Mouse (Mus musculus) embryonic fibroblast, embryonic 13.5 days (primary cell): ENCODE results near the gene Smarcd3. TPM values are rescaled to one million over a fixed set of nuclear protein-coding genes. Genes with fewer than 3 reads are reported as not detected.

Experiments
- H3K27ac ChIP-seq: 2 replicates; pipeline ENCODE4 v1.5.1; 2012; ENCODE audit warnings: low read length, control low read depth, inconsistent platforms; ENCODE audit not compliant: insufficient read depth
- H3K4me1 ChIP-seq: 2 replicates; pipeline ENCODE4 v1.6.1; 2011; ENCODE audit warnings: low read length; ENCODE audit not compliant: control insufficient read depth, insufficient read depth
- H3K4me3 ChIP-seq: 2 replicates; pipeline ENCODE4 v1.5.1; 2011; ENCODE audit warnings: mild to moderate bottlenecking, control low read depth, low read length; ENCODE audit not compliant: insufficient read depth
- CTCF ChIP-seq: IDR thresholded peaks from 2 replicates; pipeline ENCODE4 v1.5.1; 2011; ENCODE audit warnings: mild to moderate bottlenecking, control low read depth, low read length, moderate library complexity, borderline replicate concordance; ENCODE audit not compliant: insufficient read depth
- POLR2A ChIP-seq: IDR thresholded peaks from 2 replicates; pipeline ENCODE4 v1.6.1; 2011; ENCODE audit warnings: low read depth, mild to moderate bottlenecking, control low read depth, low read length, moderate library complexity
- polyA plus RNA-seq: library from polyadenylated mRNA; stranded (reverse); fragments of >200 nt; gene quantifications from 2 replicates; pipeline ENCODE4 v1.2.4, GENCODE M21; 2011; ENCODE audit warnings: low read depth; ENCODE audit not compliant: missing spikeins, insufficient read length

Smarcd3 gene
- 22.9 and 27.8 TPM in 2 replicates for polyA plus RNA-seq

DNA sequence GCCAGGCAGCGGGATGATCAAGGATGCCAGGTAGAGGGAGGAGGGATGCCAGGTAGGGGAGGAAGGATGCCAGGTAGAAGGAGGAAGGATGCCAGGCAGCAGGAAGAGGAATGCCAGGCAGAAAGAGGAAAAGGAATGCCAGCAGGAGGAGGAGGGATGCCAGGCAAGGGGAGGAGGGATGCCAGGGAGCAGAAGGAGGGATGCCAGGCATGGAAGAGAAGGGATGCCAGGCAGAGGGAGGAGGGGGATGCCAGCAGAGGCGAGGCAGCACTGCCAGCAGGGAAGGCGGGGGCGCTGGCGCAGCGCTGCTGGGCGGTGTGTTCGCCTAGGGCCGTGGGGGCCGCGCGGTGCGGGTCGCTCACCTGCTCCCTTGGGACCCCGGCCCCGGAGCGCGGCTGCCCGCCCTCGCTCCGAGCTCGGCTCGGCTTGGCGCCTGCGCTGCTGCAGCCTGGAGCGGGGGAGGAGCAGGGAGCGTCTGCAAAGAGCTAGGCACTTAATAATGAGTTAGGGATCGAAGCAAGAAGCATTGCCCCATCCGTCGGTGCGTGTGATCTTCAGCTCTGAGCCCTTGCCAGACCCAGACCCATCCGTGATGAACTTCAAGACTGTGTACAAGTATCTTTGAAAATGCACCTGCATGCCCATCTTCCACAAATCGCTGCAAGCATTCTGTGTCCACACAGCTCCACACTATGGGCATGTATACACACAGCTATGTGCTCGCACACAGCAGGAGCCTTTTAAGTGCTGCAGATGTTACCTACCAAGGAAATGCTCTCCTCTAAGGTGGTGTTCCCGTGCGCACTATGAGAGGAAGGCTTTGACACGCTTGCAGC lies at the start of gene Smarcd3:
TSS of gene Smarcd3 (minus strand) at position 426 of the 836 bp plus-strand sequence.
- no peak within 1 kb of the TSS for H3K27ac ChIP-seq
- TF ChIP-seq POLR2A (no peak), CTCF (no peak)
- H3K4me3 ChIP-seq, result peak within 1 kb of the TSS; percentile 24
- no peaks in the 10 kb centered on the region for H3K4me1 ChIP-seq

GRCm38 (mm10) chr5:24661457-24661856 lies 37.2 kb upstream of the Smarcd3 start:
- Histone ChIP-seq H3K27ac (no peak overlapping the region), H3K4me1 (no peaks in the 10 kb centered on the region), H3K4me3 (no peak overlapping the region)
- no peak for TF ChIP-seq CTCF
- TF ChIP-seq POLR2A, result no peak

DNA sequence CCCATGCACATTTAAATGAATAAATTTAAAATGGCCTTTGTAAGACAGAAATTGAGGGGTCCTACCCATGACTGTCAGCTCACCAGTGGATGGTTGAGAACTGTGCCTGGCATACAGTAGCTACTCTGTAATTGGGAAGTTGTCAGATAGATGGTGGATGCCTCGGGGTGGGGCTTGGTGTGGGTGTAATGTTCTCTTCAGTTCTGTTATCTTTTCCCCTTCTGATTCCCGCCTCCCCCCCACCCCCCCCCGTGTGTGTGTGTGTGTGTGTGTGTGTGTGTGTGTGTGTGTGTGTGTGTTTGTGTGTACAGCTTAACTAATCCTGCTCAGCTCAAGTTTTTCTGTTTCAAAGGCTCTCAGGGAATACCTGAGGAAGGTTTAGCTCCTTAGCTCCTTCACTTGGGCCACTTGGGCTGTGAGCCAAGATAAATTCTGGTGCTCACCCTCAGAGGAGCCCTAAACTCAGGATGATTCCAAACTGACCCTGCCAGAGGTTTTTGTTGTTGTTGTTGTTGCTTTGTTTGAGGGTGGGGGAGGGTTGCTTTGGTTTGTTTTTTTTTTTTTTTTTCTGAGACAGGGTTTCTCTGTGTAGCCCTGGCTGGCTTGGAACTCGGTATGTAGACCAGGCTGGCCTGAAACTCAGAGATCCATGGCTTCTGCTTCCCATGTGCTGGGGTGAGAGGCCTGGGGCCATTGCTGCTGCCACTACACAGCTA lies 35.7 kb upstream of the Smarcd3 start:
- H3K4me1 ChIP-seq, result no peaks in the 10 kb centered on the region
- no peak overlapping the region for H3K27ac ChIP-seq
- H3K4me3 ChIP-seq, result no peak overlapping the region
- TF ChIP-seq POLR2A (no peak), CTCF (no peak)

- H3K27ac ChIP-seq, result no peak overlapping the region
- H3K4me1 ChIP-seq, result no peaks in the 10 kb centered on the region
- no peak overlapping the region for H3K4me3 ChIP-seq
- no peak for TF ChIP-seq CTCF
- no peak for TF ChIP-seq POLR2A
Measured at GRCm38 (mm10) chr5:24657113-24657512, 32.9 kb upstream of the Smarcd3 start.

DNA sequence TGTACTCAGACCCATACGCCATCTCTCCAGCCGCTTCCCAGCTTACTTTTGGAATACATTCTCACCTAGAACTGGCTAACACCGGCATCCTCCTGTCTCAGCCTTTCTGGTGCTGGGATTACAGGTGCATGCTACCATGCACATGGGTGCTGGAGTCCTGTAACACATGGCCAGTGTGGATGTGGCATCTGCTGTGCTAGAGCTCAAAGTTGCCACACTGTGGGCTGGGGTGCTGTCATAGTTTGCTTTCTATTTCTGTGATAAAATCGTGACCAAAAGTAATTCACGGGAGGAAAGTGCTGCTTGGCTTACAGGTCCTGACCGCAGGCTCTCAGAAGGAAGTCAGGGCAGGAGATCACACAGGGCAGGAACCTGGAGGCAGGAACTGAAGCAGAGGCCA lies 30.3 kb upstream of the Smarcd3 start:
- no peak overlapping the region for H3K27ac ChIP-seq
- H3K4me3 ChIP-seq, result no peak overlapping the region
- no peak for TF ChIP-seq POLR2A
- no peak for TF ChIP-seq CTCF
- H3K4me1 ChIP-seq, result no peaks in the 10 kb centered on the region

GRCm38 (mm10) chr5:24652780-24653179 lies 28.6 kb upstream of the Smarcd3 start:
- TF ChIP-seq POLR2A, result no peak
- no peak for TF ChIP-seq CTCF
- no peak overlapping the region for H3K4me3 ChIP-seq
- H3K27ac ChIP-seq, result no peak overlapping the region
- no peaks in the 10 kb centered on the region for H3K4me1 ChIP-seq

DNA sequence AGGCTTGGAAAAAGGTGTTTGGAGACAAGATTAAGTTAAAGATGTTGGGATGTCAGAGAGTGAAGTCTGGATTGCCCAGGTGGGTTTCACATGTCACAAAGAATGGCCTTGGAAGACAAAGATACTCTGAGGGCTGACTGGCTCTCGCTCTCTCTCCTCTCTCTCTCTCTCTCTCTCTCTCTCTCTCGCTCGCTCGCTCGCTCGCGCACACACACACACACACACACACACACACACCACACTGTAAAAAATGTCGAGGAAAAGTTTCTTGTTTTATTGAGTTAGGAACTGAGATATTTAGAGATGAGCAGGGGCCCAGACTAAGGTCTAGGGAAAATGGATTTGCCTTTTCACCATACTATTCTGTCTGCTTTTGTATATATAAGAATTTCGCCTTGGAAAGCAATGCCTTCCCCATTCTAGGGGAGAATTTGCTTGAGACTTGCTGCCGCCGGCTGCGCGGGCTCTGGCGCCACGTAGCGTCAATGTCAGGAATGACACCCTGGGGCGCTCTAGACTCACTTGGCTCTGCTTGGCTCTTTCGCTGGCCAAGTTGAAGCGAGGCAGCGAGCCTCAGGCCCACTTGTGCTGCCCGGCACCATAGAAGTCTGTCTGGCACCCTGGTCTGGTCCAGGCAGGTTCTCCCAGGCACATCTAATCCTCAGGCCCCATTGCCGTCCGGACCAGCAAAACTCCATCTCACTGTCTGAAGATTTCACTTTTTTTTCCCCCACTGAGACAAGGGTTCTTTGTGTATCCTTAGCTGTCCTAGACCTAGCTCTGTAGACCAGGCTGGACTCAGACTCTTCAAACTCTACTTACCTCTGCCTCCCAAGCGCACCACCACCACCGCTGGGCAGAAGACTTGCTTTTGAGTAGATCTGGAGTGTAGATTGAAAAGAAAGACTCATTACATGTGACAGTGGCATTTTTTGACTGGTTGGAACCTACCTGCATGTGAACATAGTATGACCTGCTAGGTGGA lies 27.8 kb upstream of the Smarcd3 start:
- H3K27ac ChIP-seq, result no peak overlapping the region
- H3K4me3 ChIP-seq, result no peak overlapping the region
- no peaks in the 10 kb centered on the region for H3K4me1 ChIP-seq
- TF ChIP-seq POLR2A, result no peak
- peak; percentile 90 for TF ChIP-seq CTCF

GRCm38 (mm10) chr5:24651356-24651755 lies 27.1 kb upstream of the Smarcd3 start:
- no peak overlapping the region for H3K27ac ChIP-seq
- no peak overlapping the region for H3K4me3 ChIP-seq
- H3K4me1 ChIP-seq, result no peaks in the 10 kb centered on the region
- TF ChIP-seq CTCF (no peak), POLR2A (no peak)

DNA sequence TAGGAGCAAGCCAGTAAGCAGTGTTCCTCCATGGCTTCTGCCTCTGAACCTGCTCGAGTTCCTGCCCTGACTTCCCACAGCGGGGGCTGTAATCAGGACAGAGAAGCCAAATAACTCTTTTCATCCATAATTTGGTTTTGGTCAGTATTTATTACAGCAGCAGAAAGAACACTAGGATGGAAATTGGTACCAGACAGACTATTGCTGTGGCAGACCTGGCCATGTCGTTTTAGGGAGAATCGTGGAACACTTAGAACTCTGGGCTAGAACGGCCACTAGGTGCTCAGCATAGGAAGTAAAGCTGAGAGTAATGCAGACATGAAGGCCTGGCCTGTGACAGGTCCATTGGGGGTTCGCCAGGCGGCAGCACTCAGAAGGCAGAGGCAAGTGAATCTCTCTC lies 25.5 kb upstream of the Smarcd3 start:
- Histone ChIP-seq H3K4me3 (no peak overlapping the region), H3K27ac (no peak overlapping the region), H3K4me1 (no peaks in the 10 kb centered on the region)
- no peak for TF ChIP-seq CTCF
- no peak for TF ChIP-seq POLR2A
